Mouse (Mus musculus) frontal cortex, postnatal 36 days (tissue): ENCODE data around the gene 4931440F15Rik.

ENCODE experiments used
- DNase-seq, 2 experiments: peaks; one replicate each; pipeline ENCODE4 v3.0.0; 2022; ENCODE audit warnings: low spot score in 2 of 2

Gene 4931440F15Rik

GRCm38 (mm10) chr11:29801432-29802427 lies 23.7 kb downstream of the 4931440F15Rik start:
- DNase-seq, result no peak

- no peak for DNase-seq
Observed at GRCm38 (mm10) chr11:29799839-29800238, 25.6 kb downstream of the 4931440F15Rik start.

GRCm38 (mm10) chr11:29795106-29795505 lies 30.4 kb downstream of the 4931440F15Rik start:
- DNase-seq, result peak; percentile 60 to 73

GRCm38 (mm10) chr11:29794475-29794874 lies 31.0 kb downstream of the 4931440F15Rik start:
- no peak for DNase-seq

GRCm38 (mm10) chr11:29790796-29791195 lies 34.7 kb downstream of the 4931440F15Rik start:
- no peak for DNase-seq

- peak; percentile 86 to 95 for DNase-seq
Observed at GRCm38 (mm10) chr11:29788921-29789638, 36.4 kb downstream of the 4931440F15Rik start.

- no peak for DNase-seq
Observed at GRCm38 (mm10) chr11:29788499-29788898, 37.0 kb downstream of the 4931440F15Rik start.

- no peak for DNase-seq
Observed at GRCm38 (mm10) chr11:29787473-29787872, 38.0 kb downstream of the 4931440F15Rik start.

GRCm38 (mm10) chr11:29786583-29787219 lies 38.8 kb downstream of the 4931440F15Rik start:
- DNase-seq, result no peak

- DNase-seq, result no peak
Observed at GRCm38 (mm10) chr11:29779409-29780026, 46.0 kb downstream of the 4931440F15Rik start.

GRCm38 (mm10) chr11:29778936-29779335 lies 46.5 kb downstream of the 4931440F15Rik start:
- DNase-seq, result no peak

GRCm38 (mm10) chr11:29777964-29778363 lies 47.5 kb downstream of the 4931440F15Rik start:
- peak; percentile 74 to 91 for DNase-seq

GRCm38 (mm10) chr11:29774760-29775159 lies 50.7 kb downstream of the 4931440F15Rik start:
- no peak for DNase-seq

GRCm38 (mm10) chr11:29774296-29774695 lies 51.2 kb downstream of the 4931440F15Rik start:
- DNase-seq, result no peak
